Mouse (Mus musculus) midbrain, embryonic 11.5 days (tissue): ENCODE measurements around the gene Ifi204. TPM values are rescaled to one million over a fixed set of nuclear protein-coding genes. Genes with fewer than 3 reads are reported as not detected.
"Not testable (repeated sequence)": the region's sequence is repeated elsewhere in the genome, so short reads cannot be mapped to it uniquely, and the experiment has no call there.

ENCODE experiments used
- ATAC-seq: fragments of 200-750 bp; cut with Nextera tagmentation; 2 replicates; pipeline ENCODE4 v1.8.0; 2017; ENCODE audit warnings: moderate TSS enrichment, moderate library complexity; ENCODE audit not compliant: low FRiP score
- DNase-seq: peaks from one replicate; pipeline ENCODE4 v3.0.0; 2015; ENCODE audit warnings: low spot score; ENCODE audit errors: missing footprints
- H3K27ac ChIP-seq: fragments of 300-500 bp; sonication (generic); 2 replicates; pipeline ENCODE4 v1.5.1; 2014; ENCODE audit warnings: low read depth, low read length
- H3K27me3 ChIP-seq: fragments of 300-500 bp; sonication (generic); 2 replicates; pipeline ENCODE4 v1.6.1; 2014; ENCODE audit warnings: mild to moderate bottlenecking, low read length, moderate library complexity, mixed read lengths; ENCODE audit not compliant: control insufficient read depth, insufficient read depth
- H3K36me3 ChIP-seq: fragments of 300-500 bp; sonication (generic); 2 replicates; pipeline ENCODE4 v1.6.1; 2014; ENCODE audit warnings: mild to moderate bottlenecking, low read length, moderate library complexity, mixed read lengths; ENCODE audit not compliant: control insufficient read depth, insufficient read depth
- H3K4me1 ChIP-seq: fragments of 300-500 bp; sonication (generic); 2 replicates; pipeline ENCODE4 v1.6.1; 2014; ENCODE audit warnings: low read length; ENCODE audit not compliant: control insufficient read depth, insufficient read depth
- H3K4me2 ChIP-seq: fragments of 300-500 bp; sonication (generic); 2 replicates; pipeline ENCODE4 v1.6.1; 2014; ENCODE audit warnings: mild to moderate bottlenecking, moderate library complexity
- H3K4me3 ChIP-seq: fragments of 300-500 bp; sonication (generic); 2 replicates; pipeline ENCODE4 v1.5.1; 2014; ENCODE audit warnings: low read depth, low read length
- H3K9ac ChIP-seq: fragments of 300-500 bp; sonication (generic); 2 replicates; pipeline ENCODE4 v1.6.1; 2014; ENCODE audit warnings: low read length
- H3K9me3 ChIP-seq: fragments of 300-500 bp; sonication (generic); 2 replicates; pipeline ENCODE4 v1.6.1; 2016; ENCODE audit warnings: low read length; ENCODE audit not compliant: control insufficient read depth
- WGBS: fragments of 180-500 bp; shearing (Covaris S2); extraction: QIAGEN DNeasy Blood & Tissue Kit; methylation state at CpG from one replicate; pipeline ENCODE4 v1.1.7; 2014; 5-methylcytosine and 5-hydroxymethylcytosine counted together
- polyA plus RNA-seq: library from polyadenylated mRNA; unstranded; fragments of >200 nt; fragmentation: Nextera tagmentation; extraction: Ambion mirVana; gene quantifications from 2 replicates; pipeline ENCODE4 v1.2.1, GENCODE M21; 2014

Ifi204 gene
- polyA plus RNA-seq, 1 experiment from 2014 or later: 0.93 TPM

GRCm38 (mm10) chr1:173740537-173740936 is 26.2 kb downstream of the Ifi204 start:
- no peak for ATAC-seq
- no peaks in the 10 kb centered on the region for H3K36me3 ChIP-seq

GRCm38 (mm10) chr1:173736986-173737385 is 29.8 kb downstream of the Ifi204 start:
- Histone ChIP-seq H3K4me2 (no peak overlapping the region), H3K36me3 (no peaks in the 10 kb centered on the region), H3K27me3 (no peaks in the 10 kb centered on the region), H3K4me3 (no peak overlapping the region), H3K4me1 (no peaks in the 10 kb centered on the region), H3K9me3 (no peaks in the 10 kb centered on the region), H3K27ac (no peak overlapping the region), H3K9ac (no peak overlapping the region)
- DNase-seq (no peak), ATAC-seq (no peak)
- WGBS: 84% methylated on average over 2 of the region's 2 CpGs

More at GRCm38 (mm10) chr1:173740537-173740936, 26.2 kb downstream of the Ifi204 start:
- no peak overlapping the region for H3K9ac ChIP-seq
- no peaks in the 10 kb centered on the region for H3K9me3 ChIP-seq
- no peak for DNase-seq
- no peak overlapping the region for H3K27ac ChIP-seq
- H3K27me3 ChIP-seq: no peaks in the 10 kb centered on the region
- no peak overlapping the region for H3K4me2 ChIP-seq
- H3K4me3 ChIP-seq: no peak overlapping the region
- no peaks in the 10 kb centered on the region for H3K4me1 ChIP-seq

- not testable (repeated sequence) for H3K4me3 ChIP-seq, H3K4me2 ChIP-seq, ATAC-seq, H3K27me3 ChIP-seq, H3K4me1 ChIP-seq, H3K9ac ChIP-seq, H3K9me3 ChIP-seq, H3K27ac ChIP-seq, DNase-seq, H3K36me3 ChIP-seq
- 83% methylated on average over 4 of the region's 4 CpGs for WGBS
Observed at GRCm38 (mm10) chr1:173735015-173735414, 31.7 kb downstream of the Ifi204 start.

- ATAC-seq (no peak), DNase-seq (no peak)
- Histone ChIP-seq H3K27ac (no peak overlapping the region), H3K36me3 (no peaks in the 10 kb centered on the region), H3K9me3 (no peaks in the 10 kb centered on the region), H3K27me3 (no peaks in the 10 kb centered on the region), H3K4me2 (no peak overlapping the region), H3K4me3 (no peak overlapping the region), H3K9ac (no peak overlapping the region), H3K4me1 (no peaks in the 10 kb centered on the region)
- WGBS: 39% methylated on average over 7 of the region's 7 CpGs
Observed at GRCm38 (mm10) chr1:173733219-173733618, 33.5 kb downstream of the Ifi204 start.

Other genes with a start within 250 kb of the Ifi204 start
- not detected in 2 replicates for gene Ifi214, start 231.0 kb downstream of the Ifi204 start, polyA plus RNA-seq
- gene Ifi213, start 167.7 kb downstream of the Ifi204 start, polyA plus RNA-seq: not detected in 2 replicates
- gene Ifi209, start 136.0 kb downstream of the Ifi204 start, polyA plus RNA-seq: 0.17 TPM in 1 of 2 replicates, not detected in the other
- gene Ifi208, start 93.3 kb downstream of the Ifi204 start, polyA plus RNA-seq: 0.08 TPM in 1 of 2 replicates, not detected in the other
- gene Ifi207, start 25.2 kb downstream of the Ifi204 start, polyA plus RNA-seq: 1.1 and 1.6 TPM in 2 replicates
- gene Ifi211, start 146.1 kb upstream of the Ifi204 start, polyA plus RNA-seq: 0.15 and 0.19 TPM in 2 replicates
- 0.36 and 0.58 TPM in 2 replicates for gene Mndal, start 175.5 kb upstream of the Ifi204 start, polyA plus RNA-seq
- 0.10 TPM in 1 of 2 replicates, not detected in the other for gene Ifi203, start 175.7 kb upstream of the Ifi204 start, polyA plus RNA-seq
- not detected in 2 replicates for gene Ifi202b, start 215.8 kb upstream of the Ifi204 start, polyA plus RNA-seq